Mouse (Mus musculus): ENCODE data around the gene Mfap1a. TPM values are rescaled to one million over a fixed set of nuclear protein-coding genes. Genes with fewer than 3 reads are reported as not detected.
A peak's percentile ranks its signal among the peaks of the same experiment; 100 is the strongest.

Mfap1a gene
- polyA plus RNA-seq, 1 experiment from 2014 or later, result 21.9 TPM

- Histone ChIP-seq H3K4me3 (ENCODE audit: low read depth, low read length) (peak overlapping the region; percentile 47), H3K27ac (replicated peaks; ENCODE audit: low read depth, low read length) (no peak overlapping the region), H3K4me1 (ENCODE audit: control insufficient read depth, insufficient read depth, low read length) (peaks cover 15% of the 10 kb centered on the region), H3K36me3 (ENCODE audit: control insufficient read depth, insufficient read depth, low read length) (peaks cover 24% of the 10 kb centered on the region), H3K9ac (ENCODE audit: low read depth, low read length) (peak overlapping the region; percentile 59), H3K27me3 (replicated peaks; ENCODE audit: control insufficient read depth, insufficient read depth, low read length) (no peaks in the 10 kb centered on the region), H3K4me2 (ENCODE audit: low read depth, low read length) (peak overlapping the region; percentile 86), H3K9me3 (ENCODE audit: control insufficient read depth, low read length) (no peaks in the 10 kb centered on the region)
- 2% methylated on average over 26 of the region's 30 CpGs for WGBS
- peak; percentile 65 for DNase-seq (ENCODE audit: low spot score)
- peak; percentile 82 for ATAC-seq (ENCODE audit: low read depth)
These were observed 64.0 kb downstream of the Mfap1a start for GRCm38 (mm10) chr2:121442259-121443067.

Small RNA genes lying within 50 kb of the gene (microRNA-seq; reads per million reads assigned to microRNA genes)
- not detected for gene Gm22953 (ENCODE audit: borderline number of aligned reads)

Other genes with a start within 250 kb of the Mfap1a start
- 50.3 and 60.5 TPM in 2 replicates for gene Trp53bp1, start 235.3 kb downstream of the Mfap1a start, polyA plus RNA-seq (2014; fragmentation: Nextera tagmentation; extraction: Ambion mirVana)
- 10.9 and 15.8 TPM in 2 replicates for gene Map1a, start 217.1 kb downstream of the Mfap1a start, polyA plus RNA-seq (2014; fragmentation: Nextera tagmentation; extraction: Ambion mirVana)
- 7.6 and 9.8 TPM in 2 replicates for gene Ppip5k1, start 151.3 kb downstream of the Mfap1a start, polyA plus RNA-seq (2014; fragmentation: Nextera tagmentation; extraction: Ambion mirVana)
- gene Ckmt1, start 149.0 kb downstream of the Mfap1a start, polyA plus RNA-seq (2014; fragmentation: Nextera tagmentation; extraction: Ambion mirVana), result 21.7 and 31.2 TPM in 2 replicates
- gene Strc, start 119.5 kb downstream of the Mfap1a start, polyA plus RNA-seq (2014; fragmentation: Nextera tagmentation; extraction: Ambion mirVana), result 0.04 and 0.07 TPM in 2 replicates
- 572 and 576 TPM in 2 replicates for gene Pdia3, start 92.9 kb downstream of the Mfap1a start, polyA plus RNA-seq (2014; fragmentation: Nextera tagmentation; extraction: Ambion mirVana)
- 1.7 and 2.1 TPM in 2 replicates for gene Catsper2, start 92.9 kb downstream of the Mfap1a start, polyA plus RNA-seq (2014; fragmentation: Nextera tagmentation; extraction: Ambion mirVana)
- gene Ell3, start 62.4 kb downstream of the Mfap1a start, polyA plus RNA-seq (2014; fragmentation: Nextera tagmentation; extraction: Ambion mirVana), result 19.6 and 19.7 TPM in 2 replicates
- gene Serf2, start 57.5 kb downstream of the Mfap1a start, polyA plus RNA-seq (2014; fragmentation: Nextera tagmentation; extraction: Ambion mirVana), result 639 and 673 TPM in 2 replicates
- gene Hypk, start 53.4 kb downstream of the Mfap1a start, polyA plus RNA-seq (2014; fragmentation: Nextera tagmentation; extraction: Ambion mirVana), result 92.5 and 92.9 TPM in 2 replicates
- 0.24 and 0.32 TPM in 2 replicates for gene Serinc4, start 49.9 kb downstream of the Mfap1a start, polyA plus RNA-seq (2014; fragmentation: Nextera tagmentation; extraction: Ambion mirVana)
- gene Mfap1b, start 32.6 kb downstream of the Mfap1a start, polyA plus RNA-seq (2014; fragmentation: Nextera tagmentation; extraction: Ambion mirVana), result 52.4 and 56.7 TPM in 2 replicates
- gene Wdr76, start 58 bp upstream of the Mfap1a start, polyA plus RNA-seq (2014; fragmentation: Nextera tagmentation; extraction: Ambion mirVana), result 5.3 and 5.6 TPM in 2 replicates

Data from embryonic facial prominence, embryonic 14.5 days (tissue).